ENCODE assay signal across 13 mouse cellular contexts in genomic region chr7:56765612-56766445, GRCm38 (mm10).
DNase-seq lines count a peak whose midpoint lies in the region; ATAC-seq lines count a peak whose summit lies in the region.
"Had no signal": no experiment of that assay in that cellular context is flagged by ENCODE, and none has a peak within 500 bp of the region (broad histone marks: within the 10 kb centered on the region; RNA-seq: fewer than 3 reads in every experiment).

No protein-coding gene starts in this region.

- no peak overlapping the region for H3K4me2 ChIP-seq in midbrain, embryonic 15.5 days
- H3K4me2 ChIP-seq: embryonic facial prominence, embryonic 12.5 days; heart, embryonic 12.5 days; liver, embryonic 15.5 days had no signal

- peak; percentile 26 to 28 for DNase-seq in frontal cortex, postnatal 36 days (ENCODE audit: low spot score in 2 of 2)
- no peak for DNase-seq in frontal cortex, postnatal 10 days (ENCODE audit: low spot score in 2 of 2)
- peak; percentile 42 for DNase-seq in right cerebral cortex, adult 18-20 months
- no peak for DNase-seq in right cerebral cortex, postnatal 4 days
- DNase-seq in urinary bladder, postnatal 36 days (ENCODE audit: low spot score in 2 of 2), result no peak
- DNase-seq in retina, embryonic 14.5 days (ENCODE audit: low spot score), result no peak
- no peak for DNase-seq in kidney, postnatal 4 days
- DNase-seq: adrenal gland, postnatal 36 days; cerebellum, adult 2 months had no signal

- peak overlapping the region; percentile 53 for H3K27ac ChIP-seq in midbrain, embryonic 15.5 days
- H3K27ac ChIP-seq: embryonic facial prominence, embryonic 12.5 days; liver, embryonic 15.5 days had no signal

- H3K36me3 ChIP-seq in midbrain, embryonic 15.5 days (replicated peaks), result no peaks in the 10 kb centered on the region
- H3K36me3 ChIP-seq: embryonic facial prominence, embryonic 12.5 days; heart, embryonic 12.5 days; liver, embryonic 15.5 days had no signal

- no peak overlapping the region for H3K4me3 ChIP-seq in midbrain, embryonic 15.5 days
- H3K4me3 ChIP-seq: embryonic facial prominence, embryonic 12.5 days; heart, embryonic 12.5 days; liver, embryonic 15.5 days had no signal

- peak; percentile 95 for ATAC-seq in midbrain, embryonic 15.5 days (replicated peaks)

- H3K27me3 ChIP-seq in midbrain, embryonic 15.5 days (replicated peaks), result no peaks in the 10 kb centered on the region
- H3K27me3 ChIP-seq: embryonic facial prominence, embryonic 12.5 days; heart, embryonic 12.5 days; liver, embryonic 15.5 days had no signal

- no peaks in the 10 kb centered on the region for H3K9me3 ChIP-seq in midbrain, embryonic 15.5 days
- H3K9me3 ChIP-seq: embryonic facial prominence, embryonic 12.5 days; heart, embryonic 12.5 days; liver, embryonic 15.5 days had no signal

- 25% methylated on average over 10 of the region's 10 CpGs for WGBS in midbrain, embryonic 15.5 days

- peaks cover 10% of the 10 kb centered on the region for H3K4me1 ChIP-seq in midbrain, embryonic 15.5 days
- H3K4me1 ChIP-seq: embryonic facial prominence, embryonic 12.5 days; heart, embryonic 12.5 days; liver, embryonic 15.5 days had no signal

- H3K9ac ChIP-seq in midbrain, embryonic 15.5 days, result no peak overlapping the region
- H3K9ac ChIP-seq: embryonic facial prominence, embryonic 12.5 days; heart, embryonic 12.5 days; liver, embryonic 15.5 days had no signal

Comparison
In these comparisons a context has a peak if more than half of its experiments do, and no peak if none do; other contexts are left out.
1. DNase-seq: peak in frontal cortex, postnatal 36 days (2 of 2) and right cerebral cortex, adult 18-20 months (single experiment); none in frontal cortex, postnatal 10 days (0 of 2), right cerebral cortex, postnatal 4 days (single experiment), urinary bladder, postnatal 36 days (0 of 2), retina, embryonic 14.5 days (single experiment) and kidney, postnatal 4 days (0 of 2).